Mouse (Mus musculus) left cerebral cortex, adult 8-10 months (tissue): ENCODE results near the gene Rad9a. TPM values are rescaled to one million over a fixed set of nuclear protein-coding genes. Genes with fewer than 3 reads are reported as not detected.
A peak's percentile ranks its signal among the peaks of the same experiment; 100 is the strongest.

Experiments used
- DNase-seq, 2 experiments: peaks; one replicate each; pipeline ENCODE4 v3.0.0; 2022; ENCODE audit warnings: low spot score in 2 of 2
- total RNA-seq, 4 experiments: library from RNA; stranded (reverse); gene quantifications; 2 replicates each; pipeline ENCODE4 v1.2.4; 2022

Rad9a gene
- total RNA-seq, 4 experiments from 2014 or later: 9.9 to 12.1 (median 11.0) TPM

DNA sequence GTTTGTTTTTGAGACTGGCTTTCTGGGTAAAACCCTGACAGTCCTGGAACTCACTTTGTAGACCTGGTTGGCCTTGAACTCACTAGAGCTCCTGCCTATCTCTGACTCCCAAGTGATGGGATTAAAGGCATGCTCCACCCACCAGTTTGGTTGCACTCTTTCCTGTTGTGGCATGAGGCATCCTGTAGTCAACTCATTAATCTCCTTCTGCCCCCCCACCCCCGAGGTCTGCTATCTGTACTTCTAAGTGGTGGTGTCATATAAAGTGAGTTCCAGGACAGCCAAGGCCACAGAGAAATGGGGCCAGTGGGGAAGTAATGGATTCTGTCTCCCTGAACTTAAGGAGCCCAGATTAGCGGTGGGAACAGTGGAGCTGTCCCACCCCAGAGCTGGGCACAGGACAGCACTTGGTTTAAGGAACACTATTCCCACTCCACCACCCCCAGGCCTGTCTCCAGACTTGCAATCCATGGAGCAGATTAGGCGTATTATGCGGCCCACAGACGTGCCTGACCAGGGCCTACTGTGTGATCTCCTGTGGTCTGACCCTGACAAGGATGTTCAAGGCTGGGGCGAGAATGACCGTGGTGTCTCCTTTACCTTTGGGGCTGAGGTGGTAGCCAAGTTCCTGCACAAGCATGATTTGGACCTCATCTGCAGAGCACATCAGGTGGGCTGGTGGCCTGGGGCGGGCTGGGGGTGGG lies 7.3 kb downstream of the Rad9a start:
- no peak for DNase-seq

DNA sequence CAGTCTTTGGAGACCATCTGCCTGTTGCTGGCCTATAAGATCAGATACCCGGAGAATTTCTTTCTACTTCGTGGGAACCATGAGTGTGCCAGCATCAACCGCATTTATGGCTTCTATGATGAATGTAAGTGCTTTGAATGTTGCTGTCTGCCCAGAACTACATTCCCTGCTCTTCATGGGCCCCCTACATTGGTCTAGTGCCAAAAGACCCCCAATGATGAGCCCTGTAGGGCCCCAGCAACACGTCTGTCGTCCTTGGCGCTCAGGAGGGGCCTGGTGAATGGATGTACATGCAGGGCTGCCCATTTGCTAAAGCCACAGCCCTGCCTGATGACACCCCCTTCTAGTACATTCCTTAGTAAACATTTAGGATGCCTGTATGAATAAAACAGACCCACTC lies 8.3 kb downstream of the Rad9a start:
- DNase-seq: no peak

DNA sequence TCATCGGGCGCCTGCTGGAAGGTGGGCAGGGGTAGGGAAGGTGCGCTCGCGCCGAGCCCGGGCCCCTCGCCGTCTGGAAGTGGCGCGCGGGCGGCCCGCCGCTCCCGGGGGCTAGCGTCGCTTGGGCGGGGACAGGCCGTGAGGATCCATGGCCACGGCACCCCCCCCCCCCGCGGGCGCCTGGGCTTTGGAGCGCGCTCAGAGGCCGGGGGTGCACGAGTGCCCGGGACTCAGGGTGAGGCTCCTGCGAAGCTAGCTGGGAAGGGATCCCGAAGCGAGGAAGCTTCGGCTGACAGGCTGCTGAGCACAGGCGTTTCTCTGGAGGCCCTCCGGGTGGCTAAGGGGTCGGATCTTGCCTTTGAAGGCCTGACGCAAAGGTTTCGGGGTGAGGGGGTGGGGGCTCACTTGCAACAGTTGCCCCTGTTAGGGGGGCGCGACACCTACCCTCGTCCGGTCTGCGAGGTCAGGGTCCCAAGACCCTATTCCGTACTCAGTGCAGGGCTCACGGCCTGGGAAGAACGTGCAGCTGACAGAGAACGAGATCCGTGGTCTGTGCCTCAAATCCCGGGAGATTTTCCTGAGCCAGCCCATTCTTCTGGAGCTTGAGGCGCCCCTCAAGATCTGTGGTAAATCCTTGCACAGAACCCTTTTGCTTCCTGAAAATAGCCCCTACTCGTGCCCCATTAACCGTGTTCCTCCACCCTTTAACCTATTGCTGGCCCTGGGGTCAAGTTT lies 9.0 kb downstream of the Rad9a start:
- no peak for DNase-seq

DNA sequence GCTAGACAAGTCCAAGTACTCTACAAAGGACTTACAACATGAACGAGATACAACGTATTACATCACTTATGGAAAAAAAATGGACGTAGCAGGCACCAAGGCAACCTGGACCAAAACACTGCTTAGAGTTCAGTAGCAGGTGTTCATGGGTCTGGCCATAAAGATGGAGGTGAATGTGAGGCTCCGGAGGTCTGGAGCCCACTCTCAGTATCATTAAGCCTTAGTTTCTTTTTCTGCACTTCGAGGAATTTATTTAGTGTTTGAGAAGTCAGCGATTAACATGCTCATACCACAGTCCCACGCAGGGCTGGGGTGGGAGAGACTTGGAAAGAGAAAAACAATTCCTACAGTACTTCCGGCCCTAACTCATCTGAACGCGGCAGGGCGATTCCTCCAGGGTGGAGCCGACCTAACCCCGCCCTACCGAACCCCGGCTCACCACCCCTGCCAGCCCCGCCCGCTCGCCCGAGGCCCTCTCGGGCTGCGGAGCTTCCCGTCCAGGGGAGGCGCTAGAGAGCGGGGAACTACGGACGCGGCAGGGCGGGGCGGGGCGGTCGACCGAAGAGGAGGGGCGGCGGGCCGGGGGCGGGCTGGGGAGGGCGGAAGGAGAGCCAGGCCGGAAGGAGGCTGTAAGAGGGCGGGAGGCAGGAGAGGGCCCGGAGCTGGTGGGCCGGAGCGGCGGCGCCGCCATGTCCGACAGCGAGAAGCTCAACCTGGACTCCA lies 9.8 kb downstream of the Rad9a start, which contains the start of gene Ppp1ca:
TSS of gene Ppp1ca (plus strand) at position 538 of the 723 bp plus-strand sequence.
- DNase-seq: peak; percentile 74 to 84

DNA sequence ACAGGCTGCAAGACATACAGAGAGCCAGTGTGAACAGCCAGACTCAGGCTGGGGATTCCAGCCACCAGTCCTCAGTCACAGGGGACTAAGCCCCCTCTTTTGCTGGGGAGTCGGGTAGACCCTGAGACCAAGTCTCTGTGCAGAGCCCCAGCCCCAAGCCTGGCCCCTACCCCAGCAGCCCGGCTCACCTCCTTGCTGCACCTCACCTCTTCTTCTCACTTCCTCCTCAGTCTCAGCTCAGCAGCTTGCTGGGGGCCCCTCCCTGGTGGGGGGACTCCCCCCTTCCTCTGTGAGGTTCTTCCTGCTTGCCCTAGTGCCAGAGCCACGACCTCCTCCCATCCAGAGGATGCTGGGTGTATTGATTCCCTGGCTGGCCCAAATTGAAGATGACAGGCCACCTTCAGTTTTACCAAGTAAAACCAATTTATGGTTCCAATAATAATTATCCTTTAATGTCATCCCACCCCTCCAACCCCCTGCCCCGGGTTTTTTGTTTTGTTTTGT lies 10.6 kb downstream of the Rad9a start, which contains the start of gene Tbc1d10c:
TSS of gene Tbc1d10c (minus strand) at position 454 of the 504 bp plus-strand sequence.
- DNase-seq: no peak

DNA sequence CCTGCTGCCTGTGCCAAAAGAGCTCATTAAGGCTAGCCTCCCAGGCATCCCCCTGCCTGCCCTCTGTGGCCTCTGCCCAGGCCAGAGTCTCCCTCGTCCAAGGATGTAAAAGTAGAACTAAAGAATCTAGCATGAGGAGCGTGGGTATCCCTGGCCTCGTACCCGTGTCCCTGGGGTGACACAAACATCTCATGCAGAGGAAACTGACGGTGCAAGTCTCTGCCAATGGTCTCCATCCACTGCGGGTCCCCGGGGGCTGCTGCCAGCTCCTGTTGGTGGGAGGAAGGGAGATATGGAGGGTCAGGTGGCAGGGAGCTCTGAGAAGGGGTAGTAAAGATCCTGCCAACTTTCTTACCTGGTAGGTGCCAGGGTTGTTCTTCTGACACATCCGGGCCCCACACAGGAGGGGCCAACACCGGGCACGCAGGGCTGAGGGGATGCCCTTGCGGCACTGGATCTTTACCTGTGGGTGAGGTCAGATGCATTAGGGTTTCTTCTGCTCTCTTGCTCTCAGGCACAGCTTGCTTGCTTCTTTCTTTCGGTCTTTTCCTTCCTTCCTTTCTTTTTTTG lies 12.3 kb downstream of the Rad9a start:
- DNase-seq: no peak

DNA sequence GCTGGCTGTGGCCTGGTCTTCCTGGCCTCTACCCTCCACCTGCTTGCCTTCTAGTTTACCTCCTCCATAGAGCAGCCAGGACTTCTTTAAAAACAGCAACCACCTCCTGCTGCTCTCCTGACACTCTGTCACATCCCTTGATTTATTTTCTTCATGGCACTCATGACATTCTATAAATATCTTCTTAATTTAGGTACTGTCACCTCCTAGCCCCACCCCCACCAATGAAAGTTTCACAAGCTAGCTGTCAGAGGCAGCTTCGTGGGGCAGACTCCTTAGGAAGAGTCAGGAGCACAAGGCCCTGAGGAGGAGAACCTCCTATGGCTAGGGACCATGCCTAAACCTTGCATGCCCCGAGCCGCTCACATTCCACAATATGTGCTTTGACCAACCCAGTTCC lies 14.2 kb downstream of the Rad9a start:
- DNase-seq: no peak

DNA sequence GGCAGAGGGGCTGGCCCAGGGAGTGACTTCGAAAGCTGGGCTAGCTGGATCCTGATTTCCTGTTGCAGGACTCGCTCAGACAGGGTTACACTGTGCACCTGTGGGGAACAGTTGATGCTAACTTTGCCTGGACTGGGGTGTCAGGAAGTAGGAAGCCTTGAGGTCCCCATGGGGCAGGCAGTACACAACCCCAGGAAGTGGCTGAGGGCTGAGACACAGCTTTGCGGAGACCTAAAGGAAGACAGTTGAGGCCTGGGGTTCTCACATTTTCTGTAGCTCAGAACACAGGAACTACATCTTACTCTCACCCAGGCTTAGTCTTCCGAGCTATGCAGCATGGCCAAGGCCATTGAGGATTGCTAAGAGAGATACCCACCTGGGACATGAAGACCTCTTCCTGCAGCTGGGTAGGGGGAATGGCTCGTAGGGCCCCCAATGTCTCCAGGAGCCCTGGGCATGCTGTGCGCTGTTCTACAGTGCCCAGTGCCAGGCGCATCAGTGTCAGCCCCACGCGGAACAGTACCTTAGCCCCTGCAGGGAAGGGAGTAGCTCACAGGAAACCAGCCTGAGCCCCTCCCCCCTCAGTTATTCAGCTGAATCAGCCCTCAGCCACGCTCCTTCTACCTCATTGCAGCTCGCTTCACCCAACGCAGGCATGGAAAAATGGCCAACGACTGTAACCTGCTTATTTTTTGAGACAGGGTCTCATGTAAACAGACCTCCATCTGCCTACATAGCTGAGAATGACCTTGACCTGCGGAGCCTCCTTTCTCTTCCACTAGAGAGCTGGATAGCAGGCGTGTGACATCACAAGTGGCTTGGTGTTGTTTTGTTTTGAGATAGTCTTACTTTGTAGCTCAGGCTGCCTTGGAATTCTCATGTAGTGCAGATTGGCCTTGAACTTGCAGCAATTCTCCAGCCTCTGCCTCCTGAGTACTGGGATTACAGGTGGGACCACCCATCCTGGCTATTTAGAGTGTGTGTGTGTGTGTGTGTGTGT lies 16.2 kb downstream of the Rad9a start:
- DNase-seq: no peak

DNA sequence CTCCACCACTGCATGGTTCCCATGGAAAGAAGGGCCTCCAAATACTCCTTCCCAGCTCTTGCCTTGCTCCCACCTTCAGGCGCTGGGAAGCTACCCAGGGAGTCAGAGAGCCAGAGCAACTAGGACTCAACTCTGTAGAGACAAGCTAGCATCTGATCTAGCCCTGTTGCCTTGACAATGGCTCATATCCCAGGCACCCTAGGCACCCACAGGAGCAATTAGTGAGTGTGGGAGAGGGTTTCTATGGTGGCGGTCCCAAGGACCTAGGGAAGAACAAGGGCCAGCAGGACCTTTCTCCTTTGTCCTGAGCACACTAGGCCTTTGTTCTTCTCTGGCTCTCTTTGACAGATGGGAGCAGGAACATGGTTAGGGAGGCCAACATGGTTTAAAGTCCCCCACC lies 17.8 kb downstream of the Rad9a start:
- no peak for DNase-seq

DNA sequence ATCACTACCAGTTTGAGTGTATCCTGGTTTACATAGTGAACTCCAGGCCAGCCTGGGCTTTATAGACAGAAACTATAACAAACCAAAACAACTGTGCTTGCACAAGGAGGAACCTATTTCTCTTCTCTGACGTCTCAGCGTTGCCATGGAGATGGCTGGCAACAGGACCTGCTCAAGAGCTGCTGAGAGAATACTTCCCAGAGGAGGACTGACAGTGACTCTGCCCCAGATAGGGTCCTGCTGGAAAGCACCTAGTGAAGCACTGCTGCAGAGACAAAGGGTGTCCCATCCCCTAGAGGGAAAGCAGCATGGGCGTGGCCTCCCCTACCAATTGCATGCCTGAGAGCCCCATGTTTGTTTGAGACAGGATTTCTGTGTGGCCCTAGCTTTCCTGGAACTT lies 19.6 kb downstream of the Rad9a start:
- DNase-seq: peak in 1 of 2 experiments; percentile 75

DNA sequence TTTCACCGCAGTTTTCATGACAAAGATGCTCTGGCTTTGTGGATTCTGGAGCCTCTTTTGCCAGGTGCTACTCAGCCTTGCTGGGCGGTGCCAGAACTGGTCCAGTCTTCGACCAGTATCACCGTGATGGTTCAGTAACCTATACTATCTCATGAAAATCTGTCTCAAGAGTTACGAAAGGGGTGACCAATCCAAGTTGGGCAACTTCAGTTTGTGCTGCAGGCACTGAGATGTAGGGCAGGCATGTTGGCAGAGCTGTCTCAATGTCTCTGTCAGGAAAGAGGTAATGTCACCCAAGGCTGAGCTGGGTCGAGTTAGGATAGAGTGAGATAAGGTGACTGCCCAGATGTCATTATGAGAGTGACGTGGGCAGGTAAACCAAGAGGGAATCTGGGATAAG lies 21.1 kb downstream of the Rad9a start:
- no peak for DNase-seq

DNA sequence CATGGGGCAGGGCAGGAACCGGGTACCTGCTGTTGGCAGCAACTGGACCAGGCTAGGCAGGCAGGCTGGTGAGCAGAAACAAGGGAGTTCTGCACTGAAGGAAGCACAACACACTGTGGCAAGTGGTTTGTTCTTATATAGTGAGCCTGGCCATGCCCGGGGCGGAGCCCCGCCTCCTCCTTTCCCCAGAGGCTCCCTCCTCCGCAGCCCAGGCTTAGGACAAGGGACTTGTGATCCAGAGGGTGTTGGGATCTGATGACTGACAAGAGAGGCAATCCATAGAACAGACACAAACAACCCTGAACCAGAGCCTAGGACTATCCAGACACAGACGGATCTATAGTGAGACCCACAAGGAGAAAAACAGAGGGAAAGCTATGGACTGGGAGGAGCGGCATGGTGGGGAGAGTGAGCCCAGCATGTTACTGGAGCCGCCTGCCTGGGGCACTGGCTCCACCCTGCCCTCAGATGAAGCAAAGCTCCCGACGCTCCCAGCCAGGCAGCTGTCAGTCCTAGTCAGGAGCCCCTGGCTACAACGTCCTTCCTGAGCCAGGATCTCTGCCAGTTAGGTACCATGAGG lies 26.0 kb downstream of the Rad9a start, which contains the start of gene Carns1:
TSS of gene Carns1 (minus strand) at position 112 of the 580 bp plus-strand sequence.
- DNase-seq: no peak

DNA sequence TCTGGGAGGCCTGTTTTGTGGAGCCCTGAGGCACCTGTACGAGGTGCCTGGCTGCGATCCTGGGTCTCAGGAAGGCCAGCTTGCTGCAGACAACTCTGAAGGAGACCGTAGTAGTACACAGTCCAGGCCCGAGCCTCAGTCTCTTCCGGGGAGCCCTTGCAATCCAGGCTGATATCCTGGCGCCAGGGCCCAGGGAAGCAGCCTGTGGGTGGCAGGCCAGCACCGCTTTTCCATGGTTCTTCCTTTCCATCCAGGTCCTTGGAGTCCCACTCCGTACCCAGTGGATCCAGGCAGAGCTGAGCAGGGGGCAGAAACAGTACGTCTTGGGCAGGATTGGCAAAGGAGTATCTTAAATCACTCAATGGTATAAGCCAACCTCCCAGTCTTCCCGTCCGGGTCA lies 28.5 kb downstream of the Rad9a start:
- DNase-seq: no peak

DNA sequence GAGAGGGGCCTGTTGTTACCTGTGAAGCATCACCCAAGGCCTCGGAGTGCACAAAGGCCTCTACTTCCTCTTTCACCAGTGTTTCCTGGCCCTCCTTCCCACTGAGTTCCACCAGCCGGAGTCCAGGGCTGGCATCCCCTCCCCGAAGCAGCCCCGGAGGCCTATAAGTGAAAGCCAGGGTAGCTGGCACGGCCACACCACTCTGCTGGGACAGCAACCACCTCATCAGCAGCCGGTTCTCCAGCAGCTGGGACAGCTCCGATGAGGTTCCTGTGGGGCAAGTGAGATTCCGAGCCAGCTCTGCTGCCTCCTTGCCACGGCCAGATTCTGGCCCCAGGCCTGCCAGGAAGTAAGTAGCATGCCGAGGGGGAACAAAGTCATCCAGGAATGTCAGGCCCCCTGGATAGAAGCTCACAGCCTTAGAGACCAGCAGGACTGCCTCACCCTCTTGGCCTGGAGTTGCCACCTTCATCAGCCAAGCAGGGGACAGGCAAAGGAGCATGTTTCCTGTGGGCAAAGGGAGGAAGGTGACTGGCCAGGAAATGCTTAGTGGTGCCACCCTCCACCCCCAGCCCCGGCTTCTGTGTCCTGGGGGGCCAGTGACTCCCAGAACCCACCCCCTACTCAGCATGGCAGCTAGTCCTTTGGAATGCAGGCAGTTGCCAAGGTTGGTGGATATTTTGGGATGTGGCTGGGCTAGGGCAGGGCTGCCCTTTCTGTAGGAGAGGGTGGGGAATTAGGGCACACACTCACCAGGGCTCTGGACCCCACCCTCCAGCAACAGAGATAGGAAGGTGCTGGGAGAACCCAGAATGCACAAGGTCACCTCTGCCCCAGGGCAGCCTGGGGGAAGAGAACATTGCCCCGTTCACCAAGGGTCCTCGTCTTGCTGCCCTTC lies 29.8 kb downstream of the Rad9a start:
- DNase-seq: no peak

DNA sequence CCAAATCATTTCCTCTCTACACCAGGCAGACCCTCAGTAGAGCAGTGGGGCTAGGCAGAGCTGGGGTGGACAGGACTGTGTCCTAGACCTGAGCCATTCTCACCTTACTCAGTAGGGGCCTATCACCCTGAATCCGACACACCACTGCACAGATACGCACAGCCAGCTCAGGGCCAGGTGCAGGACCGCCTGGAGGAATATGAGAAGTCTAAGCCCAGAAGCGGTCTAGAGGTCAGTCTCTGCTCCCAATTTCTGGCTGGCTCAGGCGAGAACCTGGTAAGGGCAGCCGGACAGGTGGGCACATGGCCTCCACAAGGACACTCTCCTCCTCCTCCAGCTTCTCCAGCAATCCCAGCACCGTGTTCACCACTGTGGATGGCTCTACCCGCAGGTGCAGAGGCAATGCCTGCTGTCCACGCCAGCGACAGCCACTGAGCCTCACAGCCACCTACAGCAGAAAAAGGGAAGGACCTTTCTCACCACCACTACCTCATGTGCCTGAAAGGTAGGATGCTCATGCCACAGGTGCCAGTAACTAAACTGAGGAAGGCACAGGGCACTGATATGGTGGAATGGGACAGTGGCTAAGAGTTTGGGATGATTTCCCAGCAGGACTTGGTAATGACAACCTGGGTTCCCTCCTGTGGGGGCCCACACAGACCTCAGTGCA lies 30.6 kb downstream of the Rad9a start:
- DNase-seq: no peak

DNA sequence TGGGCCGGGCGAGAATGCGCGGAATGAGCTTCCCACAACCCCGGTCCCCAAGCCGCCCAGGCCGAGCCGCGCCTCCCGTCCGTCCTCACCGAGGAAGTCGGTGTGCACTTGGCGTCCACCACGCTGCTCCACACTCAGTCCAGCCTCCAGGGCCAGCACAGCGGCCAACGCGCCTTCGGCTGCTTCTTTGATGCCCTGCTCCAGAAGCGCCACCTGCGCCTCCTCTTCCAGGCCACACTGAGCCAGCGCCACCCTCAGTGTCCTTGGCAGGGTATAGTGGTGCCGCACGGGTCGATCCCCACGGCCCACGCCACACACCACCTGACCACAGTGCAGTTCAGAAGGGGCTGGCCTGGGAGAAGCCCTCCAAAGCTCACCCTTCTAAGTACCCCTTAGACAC lies 31.7 kb downstream of the Rad9a start:
- DNase-seq: no peak

DNA sequence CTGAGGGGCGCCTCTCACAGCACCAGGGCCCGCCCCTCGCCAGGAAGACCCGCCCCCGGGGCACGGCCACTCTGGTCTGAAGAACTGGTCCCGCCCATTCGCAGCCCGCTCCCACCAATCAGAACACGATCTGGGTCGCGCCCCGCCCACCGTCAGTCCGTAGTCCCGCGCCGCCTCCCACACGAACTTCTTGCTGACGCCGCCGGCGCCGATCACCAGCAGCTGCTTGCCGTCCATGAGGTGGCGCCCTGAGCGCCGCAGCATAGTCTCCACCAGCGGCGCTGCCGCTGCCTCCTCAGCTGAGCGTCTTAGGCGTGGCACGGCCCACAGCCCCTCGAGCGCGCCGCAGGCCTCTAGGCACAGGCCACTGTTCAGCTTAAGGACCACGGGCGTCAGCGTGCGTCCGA lies 32.1 kb downstream of the Rad9a start:
- DNase-seq: peak; percentile 97 to 99
